Mouse (Mus musculus) neural tube, embryonic 10.5 days (tissue): Measurements from ENCODE around the gene Olfr824.
"Not testable (repeated sequence)": the region's sequence is repeated elsewhere in the genome, so short reads cannot be mapped to it uniquely, and the experiment has no call there.

Experiments
- DNase-seq: peaks from one replicate; pipeline ENCODE4 v3.0.0-alpha.2; 2017; ENCODE audit warnings: low spot score; ENCODE audit errors: extremely low spot score

Olfr824 gene

DNA sequence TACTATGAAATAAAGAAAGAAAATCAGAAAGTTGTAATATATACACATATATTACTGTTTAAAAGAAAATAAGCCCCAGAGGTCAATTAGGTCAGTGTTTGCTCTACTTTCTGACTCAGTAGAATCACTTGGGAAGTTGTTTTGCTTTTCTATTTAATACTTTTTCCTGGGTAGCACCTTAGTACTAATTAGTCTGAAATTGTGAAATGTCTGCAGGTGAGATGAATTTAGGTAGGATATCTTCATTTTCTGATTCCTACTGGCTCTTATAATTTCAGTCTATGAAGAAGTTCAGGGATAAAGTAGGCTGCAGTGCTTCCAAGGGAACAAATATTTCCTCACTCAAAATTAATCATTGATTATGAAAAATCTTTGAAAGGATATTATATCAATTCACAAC is at the start of gene Olfr824:
Gene Olfr824, minus strand, starts transcription at position 101 of the 400 bp plus-strand sequence.
- not testable (repeated sequence) for DNase-seq

DNA sequence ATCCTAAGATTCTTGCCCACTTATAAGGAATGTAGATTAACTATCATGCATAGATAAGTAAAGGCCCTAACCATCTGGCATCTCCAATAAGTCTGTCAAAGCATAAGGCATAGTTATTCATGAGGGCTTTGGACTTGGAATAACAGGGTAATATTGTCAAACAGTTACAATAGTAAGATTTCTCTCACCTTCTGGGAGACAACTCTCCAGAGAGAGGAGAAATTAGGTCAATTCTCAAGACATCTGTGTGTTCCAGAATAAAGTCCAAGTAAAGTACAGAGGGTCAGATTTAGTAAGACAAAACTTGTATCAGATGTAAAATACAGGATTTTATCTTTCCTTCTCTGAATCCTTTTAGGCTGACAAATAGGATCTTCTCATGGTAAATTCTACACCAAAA is 36.9 kb upstream of the Olfr824 start, which contains the start of gene Olfr825:
Gene Olfr825, minus strand, starts transcription at position 101 of the 400 bp plus-strand sequence.
- no peak for DNase-seq

DNA sequence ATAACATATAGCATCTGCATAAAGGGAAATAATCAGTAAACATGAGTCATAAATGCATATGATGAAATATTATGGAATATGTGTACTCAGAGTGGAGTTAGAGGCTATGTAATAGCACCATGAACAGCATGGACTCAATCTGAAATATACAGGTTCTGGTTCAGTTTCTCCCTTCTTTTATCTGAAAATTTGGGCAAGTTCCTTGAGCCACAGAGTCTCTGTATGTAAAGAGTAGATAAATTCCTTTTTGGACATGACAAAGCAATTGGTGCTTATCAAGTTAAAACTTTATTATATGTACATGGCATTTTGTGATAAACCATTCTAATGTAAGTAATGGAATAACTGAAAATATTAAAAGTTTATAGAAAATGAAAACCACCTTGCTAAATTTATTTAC is 35.4 kb upstream of the Olfr824 start:
- no peak for DNase-seq

DNA sequence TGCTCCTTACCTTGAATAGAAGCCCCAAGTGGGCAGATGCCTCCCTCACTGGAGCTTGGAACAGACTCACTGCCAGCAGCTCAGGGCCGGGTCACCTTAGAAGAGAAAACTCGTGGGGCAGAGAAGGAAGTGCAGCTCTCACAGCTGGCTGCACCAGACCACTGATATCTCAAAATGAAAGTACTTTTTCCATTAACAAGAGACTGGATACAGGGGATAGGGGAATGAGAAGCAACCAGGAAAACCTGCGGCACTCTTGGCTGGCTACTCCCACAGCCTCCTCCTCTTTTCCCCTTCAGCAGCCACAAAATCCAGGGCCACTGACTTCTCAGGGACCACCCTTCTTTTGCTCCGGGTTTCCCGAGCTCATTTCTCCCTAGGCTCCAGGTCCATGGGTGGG is 14.3 kb upstream of the Olfr824 start:
- no peak for DNase-seq

DNA sequence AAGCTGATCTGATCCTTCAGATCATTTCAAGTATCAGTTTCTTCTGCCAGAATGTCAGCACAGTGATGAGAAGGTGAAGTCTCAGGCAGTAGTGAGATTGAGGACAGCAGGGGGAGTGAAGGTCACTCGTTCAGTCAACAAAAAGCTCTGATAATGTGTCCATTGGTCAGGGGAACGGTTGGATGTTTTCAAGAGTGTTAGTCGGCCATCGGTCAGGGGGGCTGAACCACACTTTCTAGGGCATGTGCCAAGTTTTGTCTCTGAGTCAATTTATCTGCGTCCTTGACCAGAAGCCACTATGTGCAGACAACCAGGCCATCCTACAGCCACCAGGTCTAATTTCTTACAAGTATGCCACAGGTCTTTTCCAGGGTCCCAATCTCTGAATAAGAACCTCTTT is 12.7 kb upstream of the Olfr824 start:
- not testable (repeated sequence) for DNase-seq

DNA sequence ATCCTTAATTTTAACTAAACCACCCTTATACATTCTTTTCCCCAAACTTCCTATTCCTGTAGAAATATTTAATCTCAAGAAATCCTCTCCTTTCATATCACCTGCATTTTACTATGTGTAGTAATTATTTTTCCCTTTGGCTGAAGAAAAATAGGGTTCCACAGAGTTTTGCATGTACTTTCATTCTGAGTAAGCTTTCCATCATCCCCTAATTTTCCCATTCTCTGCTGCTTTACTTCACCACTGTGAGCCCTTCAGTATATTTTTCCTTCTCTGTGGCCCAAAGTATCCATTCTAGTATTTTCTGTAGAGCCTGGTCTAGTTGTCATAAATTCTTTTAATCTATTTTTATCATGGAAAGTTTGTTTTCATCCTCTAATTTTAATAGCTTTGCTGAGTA is 5.0 kb upstream of the Olfr824 start:
- no peak for DNase-seq

DNA sequence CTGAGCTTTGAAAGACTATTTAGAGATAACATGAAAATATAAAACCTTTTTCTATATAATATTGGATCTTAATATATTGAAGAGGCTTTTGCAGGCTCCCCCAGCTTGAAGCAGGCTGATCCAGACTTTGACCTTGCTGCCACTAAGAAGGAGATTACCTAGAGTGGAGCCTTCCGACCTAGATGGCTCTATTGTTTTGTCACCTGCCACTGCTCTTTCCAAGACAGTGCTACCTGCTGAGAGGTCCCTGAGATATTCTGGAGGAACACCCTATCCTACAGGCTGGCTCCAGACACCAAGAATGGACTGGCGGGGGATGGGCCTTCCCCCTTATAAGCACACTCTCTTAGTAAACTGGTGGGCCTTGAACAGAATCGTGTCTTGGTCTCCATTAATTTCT is 13.8 kb downstream of the Olfr824 start:
- DNase-seq, result not testable (repeated sequence)

DNA sequence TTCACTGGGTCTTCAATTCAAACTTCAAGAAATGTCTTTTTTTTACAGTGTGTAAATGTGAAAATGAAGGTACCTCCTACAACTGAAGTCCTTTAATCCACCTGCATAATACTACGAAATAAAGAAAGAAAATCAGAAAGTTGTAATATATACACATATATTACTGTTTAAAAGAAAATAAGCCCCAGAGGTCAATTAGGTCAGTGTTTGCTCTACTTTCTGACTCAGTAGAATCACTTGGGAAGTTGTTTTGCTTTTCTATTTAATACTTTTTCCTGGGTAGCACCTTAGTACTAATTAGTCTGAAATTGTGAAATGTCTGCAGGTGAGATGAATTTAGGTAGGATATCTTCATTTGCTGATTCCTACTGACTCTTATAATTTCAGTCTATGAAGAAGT is 14.5 kb downstream of the Olfr824 start, which contains the start of gene Olfr823:
Gene Olfr823, minus strand, starts transcription at position 101 of the 400 bp plus-strand sequence.
- not testable (repeated sequence) for DNase-seq

DNA sequence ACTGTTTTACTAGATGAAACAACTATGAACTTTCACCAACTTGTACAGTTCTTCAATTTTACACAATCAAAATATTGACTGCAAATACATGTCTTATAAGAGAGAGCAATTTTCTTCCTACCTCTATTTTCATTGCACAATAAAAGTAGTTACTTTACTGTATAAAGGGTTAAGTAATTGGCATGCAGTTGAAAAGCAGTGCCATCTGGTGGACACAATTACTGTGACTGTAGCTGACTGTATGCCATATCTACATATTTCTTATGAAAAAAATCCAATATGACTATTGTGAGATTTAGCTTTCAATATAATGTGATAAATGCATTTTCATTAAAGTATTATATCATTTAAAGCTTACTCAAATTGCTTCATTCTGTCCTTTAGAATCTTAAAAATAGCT is 33.7 kb downstream of the Olfr824 start:
- DNase-seq, result no peak

DNA sequence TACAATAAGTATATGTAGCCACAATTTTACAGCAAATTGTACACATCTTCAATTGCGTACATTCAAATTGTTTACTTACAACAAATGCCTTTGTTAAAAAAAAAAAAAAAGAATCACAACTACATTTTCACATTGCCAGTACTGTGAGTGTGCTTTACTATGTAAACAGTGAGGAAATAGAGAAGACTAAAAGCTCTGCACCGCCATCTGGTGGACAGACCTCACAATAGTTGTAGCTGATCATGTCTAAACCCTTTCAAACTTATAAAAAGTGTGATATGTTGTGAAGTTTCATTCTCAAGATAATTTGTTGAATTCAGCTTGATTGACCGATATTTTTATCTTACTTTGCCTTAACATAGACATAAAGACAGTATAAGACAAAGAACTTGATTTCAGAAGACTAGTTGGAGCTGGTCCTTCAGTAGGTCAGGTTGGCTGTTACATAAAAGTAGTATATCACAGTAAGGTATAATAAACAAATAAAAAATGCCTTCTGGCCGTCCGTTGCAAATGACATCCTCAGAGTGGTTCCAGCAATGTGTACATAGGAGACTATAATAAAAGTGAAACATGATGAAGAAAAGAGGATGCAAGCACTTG is 36.9 kb downstream of the Olfr824 start:
- peak; percentile 42 for DNase-seq
